Mouse (Mus musculus): ENCODE measurements around the gene Pdzrn3.
A peak's percentile ranks its signal among the peaks of the same experiment; 100 is the strongest.

Gene Pdzrn3

GRCm38 (mm10) chr6:101251916-101252603 lies 125.6 kb downstream of the Pdzrn3 start:
- no peak for DNase-seq (ENCODE audit: low spot score)

- no peak for DNase-seq (ENCODE audit: low spot score)
These were observed 126.5 kb downstream of the Pdzrn3 start for GRCm38 (mm10) chr6:101251160-101251559.

- DNase-seq (ENCODE audit: low spot score) = no peak
These were observed 131.6 kb downstream of the Pdzrn3 start for GRCm38 (mm10) chr6:101246137-101246536.

DNA sequence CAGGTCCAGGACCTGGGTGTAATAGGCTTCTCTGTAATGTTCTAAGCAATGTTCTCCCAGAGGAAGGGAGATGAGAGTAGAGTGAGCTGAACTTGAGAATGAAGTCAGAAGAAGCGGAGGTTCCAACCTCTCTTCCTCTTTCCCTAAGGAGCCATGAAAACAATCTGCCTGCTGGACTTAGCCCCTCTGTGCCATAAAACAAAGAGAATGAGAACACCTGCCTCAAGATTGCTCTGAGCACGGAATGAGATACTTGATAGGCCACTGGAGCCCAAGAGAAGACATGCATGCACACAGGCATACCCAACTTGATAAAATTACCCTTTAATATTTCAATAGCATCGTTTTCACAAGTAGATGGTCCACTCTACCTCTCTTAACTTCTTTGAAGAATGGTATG lies 133.3 kb downstream of the Pdzrn3 start:
- no peak for DNase-seq (ENCODE audit: low spot score)

GRCm38 (mm10) chr6:101243189-101243815 lies 134.4 kb downstream of the Pdzrn3 start:
- DNase-seq (ENCODE audit: low spot score) = no peak

DNA sequence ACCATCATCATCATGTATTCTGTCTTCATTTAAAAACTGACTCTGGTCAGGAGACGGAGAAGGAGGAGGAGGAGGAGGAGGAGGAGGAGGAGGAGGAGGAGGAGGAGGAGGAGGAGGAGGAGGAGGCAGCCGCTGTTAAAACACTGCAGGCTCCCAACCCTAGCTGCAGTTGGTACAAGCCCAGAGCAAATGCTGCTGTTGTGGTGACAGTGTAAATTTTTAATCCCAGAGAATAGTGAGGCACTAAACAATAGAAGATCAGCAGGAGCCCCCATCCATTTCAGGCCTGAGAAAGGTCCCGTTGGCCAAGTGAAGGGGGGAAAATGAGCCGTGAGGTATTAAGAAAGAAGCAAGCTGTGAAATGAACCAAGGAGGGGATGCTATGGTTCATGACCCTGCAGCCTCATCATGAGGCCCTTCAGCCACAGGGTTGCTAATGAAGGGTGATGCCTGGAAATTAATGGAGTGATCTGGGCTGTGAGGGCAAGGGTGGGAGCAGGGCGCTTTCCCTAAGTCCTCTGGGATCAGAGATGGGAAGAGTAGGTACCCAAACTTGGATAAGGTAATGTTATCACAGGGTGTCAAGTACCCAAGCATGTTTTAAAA lies 141.0 kb downstream of the Pdzrn3 start:
- DNase-seq (ENCODE audit: low spot score) = no peak

- no peak for DNase-seq (ENCODE audit: low spot score)
These were observed 141.5 kb downstream of the Pdzrn3 start for GRCm38 (mm10) chr6:101236230-101236629.

DNA sequence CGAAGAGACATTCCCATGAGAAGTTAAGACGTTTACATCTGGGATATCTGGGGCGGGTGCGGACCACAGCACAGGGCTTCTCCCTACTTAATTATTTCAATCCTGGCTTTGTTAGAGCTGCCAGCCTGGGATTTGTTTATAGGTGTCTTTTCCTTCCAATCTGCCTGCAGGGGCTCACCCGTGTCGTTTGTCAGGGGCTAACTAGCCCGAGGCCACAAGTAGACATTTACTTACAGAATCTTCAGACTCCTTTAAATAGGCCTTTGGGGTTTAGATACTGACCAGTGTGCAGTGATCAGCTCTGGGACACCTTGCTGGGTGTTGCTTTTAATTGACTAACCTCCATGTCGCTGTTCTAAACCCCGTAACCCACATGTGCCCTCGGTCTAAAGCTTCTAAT lies 143.3 kb downstream of the Pdzrn3 start:
- no peak for DNase-seq (ENCODE audit: low spot score)

DNA sequence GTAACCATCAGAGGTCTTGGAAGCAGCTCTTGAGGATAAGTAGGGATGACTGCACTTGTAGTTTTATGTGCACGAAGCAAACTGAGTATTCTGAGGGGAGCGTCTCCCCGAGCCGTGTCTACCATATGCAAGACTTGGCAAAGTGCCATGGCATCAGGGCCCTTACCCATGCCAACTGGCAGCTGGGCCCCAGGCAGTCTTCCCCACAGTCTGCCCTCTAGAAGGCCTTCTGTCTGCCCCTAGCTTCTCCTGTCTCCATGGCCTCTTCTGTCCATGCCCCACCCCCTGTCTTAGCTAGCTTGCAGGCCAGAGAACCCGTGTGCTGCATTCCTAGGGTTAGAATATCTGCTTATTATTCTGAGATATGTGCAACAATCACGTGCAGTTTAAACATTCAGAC lies 144.0 kb downstream of the Pdzrn3 start:
- peak; percentile 48 for DNase-seq (ENCODE audit: low spot score)

DNA sequence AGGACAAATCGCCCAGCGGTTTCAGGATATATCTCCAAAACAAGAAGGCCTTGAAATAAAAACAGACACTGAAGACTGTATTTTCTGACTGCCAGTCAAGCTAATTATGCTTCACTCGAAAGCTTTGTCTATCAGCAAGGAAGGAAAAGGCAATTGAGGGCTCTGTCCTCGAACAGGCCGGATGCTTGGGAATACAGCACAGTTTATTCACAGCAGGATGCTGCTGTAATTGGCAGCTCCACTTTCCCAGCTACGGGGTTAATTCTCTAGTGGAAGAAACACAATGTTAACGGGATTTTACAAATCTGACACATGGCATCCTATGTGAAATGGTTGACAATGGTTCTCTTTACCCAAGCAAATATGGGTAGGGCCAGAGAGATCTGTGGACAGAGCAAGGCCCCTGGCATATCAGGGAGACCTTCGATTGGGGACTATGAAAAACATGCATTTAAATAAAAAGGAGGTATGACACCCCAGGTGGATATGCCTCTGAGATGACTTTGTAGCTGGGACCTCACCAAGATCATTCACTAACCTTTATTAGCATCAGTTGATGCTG lies 150.3 kb downstream of the Pdzrn3 start:
- DNase-seq (ENCODE audit: low spot score) = no peak

DNA sequence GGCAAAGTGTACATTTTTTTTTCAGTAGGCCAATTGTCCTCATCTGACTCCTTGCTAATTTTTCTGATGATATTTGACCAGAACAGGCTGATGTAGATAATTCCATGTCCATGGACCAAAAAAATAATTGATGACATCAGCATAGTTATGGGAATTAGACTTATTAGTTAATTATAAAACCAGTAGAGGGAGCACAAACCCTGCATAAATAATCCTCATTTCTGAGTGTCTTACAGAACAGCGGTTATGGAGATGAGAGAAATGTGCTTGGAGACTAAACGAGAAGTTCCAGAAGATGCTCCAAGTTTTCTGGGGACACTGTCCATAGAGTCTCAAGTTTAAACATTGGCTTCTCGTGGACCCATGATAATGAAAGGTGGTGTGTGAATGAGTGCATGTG lies 157.4 kb downstream of the Pdzrn3 start:
- no peak for DNase-seq (ENCODE audit: low spot score)

DNA sequence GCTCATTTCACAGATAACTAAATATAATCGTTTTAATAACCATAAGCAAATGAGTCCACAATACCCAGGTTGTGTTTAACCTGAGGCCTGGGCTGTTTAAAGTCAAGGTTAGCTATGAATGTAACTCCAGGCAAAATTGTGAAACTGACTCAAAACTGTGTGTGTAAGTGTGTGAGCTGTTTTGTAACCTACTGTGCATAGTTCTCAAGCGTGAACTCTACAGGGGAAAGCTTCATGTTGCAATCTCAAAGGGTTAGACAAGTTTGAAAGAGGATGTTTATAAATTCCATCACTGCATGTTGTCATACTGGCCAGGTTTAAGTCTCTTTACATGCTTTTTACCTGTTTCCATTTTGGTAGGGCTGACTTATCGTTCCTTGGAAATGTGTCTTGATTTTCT lies 158.7 kb downstream of the Pdzrn3 start:
- no peak for DNase-seq (ENCODE audit: low spot score)

DNA sequence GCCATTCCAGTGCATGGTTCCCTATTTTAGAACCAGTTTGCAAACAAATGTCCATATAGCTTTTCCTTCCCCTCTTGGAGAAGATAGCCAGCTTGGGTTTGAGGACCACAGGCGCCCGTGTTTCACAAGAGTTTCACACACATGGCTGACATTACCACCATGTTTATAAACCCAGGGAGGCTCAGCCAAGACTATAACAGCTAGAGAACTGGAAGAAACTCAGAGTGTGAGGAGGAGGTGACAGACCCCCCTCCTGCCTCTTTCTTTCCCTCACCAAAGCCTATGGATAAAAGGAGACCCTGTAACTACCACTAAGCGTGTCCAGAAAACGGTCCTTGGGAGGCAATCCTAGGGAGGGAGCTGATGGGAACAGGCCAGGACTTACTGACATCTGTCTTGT lies 159.5 kb downstream of the Pdzrn3 start:
- DNase-seq (ENCODE audit: low spot score) = no peak

DNA sequence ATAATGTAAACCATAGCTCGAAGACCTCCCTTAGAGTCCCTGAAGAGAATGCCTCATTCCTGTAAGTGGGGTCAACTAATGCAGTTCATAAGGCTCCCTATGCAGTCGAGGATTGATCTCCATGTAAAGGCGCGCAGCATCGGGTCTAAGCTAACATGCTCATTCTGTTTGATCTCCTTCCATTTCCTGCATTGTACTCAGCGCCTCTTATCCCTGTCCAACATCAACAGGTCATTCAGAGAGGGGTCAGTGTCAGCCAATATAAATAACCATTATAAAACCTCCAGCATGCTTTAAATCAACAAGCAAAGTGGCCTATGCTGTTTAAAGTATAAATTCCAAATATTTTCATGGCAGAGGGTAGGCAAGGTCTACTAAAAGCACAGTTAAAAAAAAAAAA lies 159.9 kb downstream of the Pdzrn3 start:
- no peak for DNase-seq (ENCODE audit: low spot score)

GRCm38 (mm10) chr6:101215436-101215791 lies 162.3 kb downstream of the Pdzrn3 start:
- no peak for DNase-seq (ENCODE audit: low spot score)

DNA sequence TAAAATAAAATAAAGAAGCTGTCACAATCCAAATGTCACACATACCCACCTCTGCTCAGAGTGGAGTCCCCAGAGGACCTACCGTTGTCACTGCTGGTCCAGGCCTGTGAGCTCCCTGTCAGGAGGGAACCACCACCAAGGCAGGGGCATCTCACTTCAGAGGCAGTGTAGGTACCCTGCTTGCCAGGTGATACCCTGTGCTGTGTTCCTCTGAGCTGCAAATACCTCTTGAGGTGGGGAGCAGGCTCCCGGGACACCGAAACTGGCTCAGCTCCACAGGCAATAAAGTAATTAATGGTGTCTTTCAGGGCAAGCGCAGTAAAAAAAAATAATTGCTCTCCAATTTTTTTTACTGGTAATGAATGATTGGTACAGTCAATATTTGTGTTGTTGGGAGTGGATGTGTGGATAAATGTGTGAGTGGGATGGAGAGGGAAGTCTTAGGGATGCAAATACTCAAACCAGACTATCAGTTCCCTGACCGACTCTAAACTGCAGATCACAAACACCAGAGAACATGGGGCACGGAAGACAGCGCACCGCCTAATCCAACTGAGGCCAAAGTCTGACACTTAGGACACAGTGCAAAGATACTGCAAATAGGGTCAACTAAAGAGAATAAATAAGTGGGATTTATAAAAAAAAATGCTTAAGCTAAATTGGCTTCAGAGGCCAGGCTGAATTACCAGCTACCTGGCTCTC lies 162.8 kb downstream of the Pdzrn3 start:
- DNase-seq (ENCODE audit: low spot score) = no peak

DNA sequence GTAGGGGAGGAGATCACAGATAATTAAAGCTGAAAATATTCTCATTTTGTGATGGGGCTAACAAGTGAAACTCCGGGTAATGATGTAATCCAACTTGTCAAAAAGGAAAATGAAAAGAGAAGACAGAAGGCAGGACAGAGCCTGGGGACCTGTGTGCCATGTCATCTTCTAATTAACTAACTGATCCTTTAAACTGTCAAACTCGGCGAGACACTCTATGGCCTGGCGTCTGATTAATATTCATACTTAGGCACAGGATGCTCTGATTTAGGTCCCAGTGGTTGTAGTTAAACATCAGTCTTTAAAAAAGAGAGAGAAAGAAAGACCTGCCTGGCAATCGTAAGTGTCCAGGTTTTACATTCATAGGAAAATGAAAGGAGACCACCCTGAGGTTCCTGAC lies 164.6 kb downstream of the Pdzrn3 start:
- DNase-seq (ENCODE audit: low spot score) = no peak

- no peak for DNase-seq (ENCODE audit: low spot score)
These were observed 165.6 kb downstream of the Pdzrn3 start for GRCm38 (mm10) chr6:101212086-101212485.

GRCm38 (mm10) chr6:101211361-101211841 lies 166.3 kb downstream of the Pdzrn3 start:
- DNase-seq (ENCODE audit: low spot score) = no peak

DNA sequence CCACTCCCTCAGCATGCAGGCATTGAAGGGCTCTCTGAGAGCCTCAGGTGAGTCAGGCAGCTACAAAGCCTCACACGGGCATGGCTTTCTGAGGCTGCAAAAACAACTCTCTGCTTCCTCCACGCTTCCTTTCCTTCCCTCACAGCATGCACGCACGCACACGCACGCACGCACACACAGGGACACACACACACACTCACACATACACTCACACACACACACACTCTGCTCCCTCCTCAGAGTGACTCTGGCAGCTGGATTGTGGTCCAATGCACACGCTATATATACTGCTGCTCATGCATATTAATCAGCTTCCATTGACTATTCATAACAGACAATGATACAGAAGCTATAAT lies 178.8 kb downstream of the Pdzrn3 start:
- no peak for DNase-seq (ENCODE audit: low spot score)

DNA sequence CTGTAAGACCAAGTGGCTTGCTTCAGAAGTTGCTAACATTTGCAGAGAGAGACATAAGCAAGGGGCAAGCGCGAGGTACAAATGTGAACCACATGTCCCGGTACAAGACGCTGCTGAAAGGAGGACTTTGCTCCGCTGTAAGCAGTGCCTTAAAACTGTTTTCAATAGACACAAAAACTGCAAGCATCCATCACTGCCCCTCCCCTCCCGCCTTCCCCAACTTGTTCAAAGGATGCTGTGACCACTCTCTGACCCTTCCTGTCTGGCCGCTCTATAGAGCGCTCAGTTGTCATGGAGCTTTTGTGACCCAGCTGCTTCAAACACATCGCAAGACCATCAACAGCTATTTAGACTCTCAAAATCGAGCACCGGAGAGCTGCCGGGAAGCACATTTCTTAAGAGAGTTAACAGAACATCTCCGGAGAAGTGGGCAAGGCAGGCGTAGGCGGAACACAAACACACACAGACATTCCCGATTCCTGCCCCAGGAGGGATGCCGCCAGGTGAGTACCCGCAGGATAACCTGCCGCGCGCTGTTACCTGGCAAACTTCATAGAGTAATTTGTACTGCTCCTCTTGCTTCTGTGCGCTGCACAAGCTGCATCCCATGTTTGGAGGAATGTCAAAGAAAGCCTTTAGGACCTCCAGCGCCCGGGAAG lies 179.3 kb downstream of the Pdzrn3 start:
- no peak for DNase-seq (ENCODE audit: low spot score)

DNA sequence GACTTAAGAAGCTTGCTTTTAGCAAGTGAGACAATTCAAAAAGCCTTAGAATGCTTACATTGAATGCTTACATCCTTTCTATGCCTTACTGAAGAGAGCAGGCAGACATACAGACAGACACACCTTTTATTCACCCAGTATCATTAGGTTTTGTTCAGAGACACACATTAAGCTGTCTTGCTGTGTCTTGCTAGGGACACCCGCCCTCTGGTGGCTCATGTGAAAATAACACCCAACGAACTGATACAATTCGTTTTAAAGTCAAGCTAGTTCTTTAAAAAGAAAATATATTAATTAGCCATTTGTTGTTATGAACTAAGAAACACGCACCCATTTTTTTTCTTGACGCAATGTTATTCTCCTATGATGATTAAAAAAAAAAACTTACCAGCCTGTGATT lies 180.1 kb downstream of the Pdzrn3 start:
- peak; percentile 86 for DNase-seq (ENCODE audit: low spot score)

Data from testis, postnatal 10 days (tissue).